Mouse (Mus musculus): ENCODE measurements around the gene Slc9a8. TPM values are rescaled to one million over a fixed set of nuclear protein-coding genes. Genes with fewer than 3 reads are reported as not detected.
A peak's percentile ranks its signal among the peaks of the same experiment; 100 is the strongest.

Slc9a8 gene
- total and polyA plus RNA-seq, 2 experiments = 14.9 to 34.2 TPM

DNA sequence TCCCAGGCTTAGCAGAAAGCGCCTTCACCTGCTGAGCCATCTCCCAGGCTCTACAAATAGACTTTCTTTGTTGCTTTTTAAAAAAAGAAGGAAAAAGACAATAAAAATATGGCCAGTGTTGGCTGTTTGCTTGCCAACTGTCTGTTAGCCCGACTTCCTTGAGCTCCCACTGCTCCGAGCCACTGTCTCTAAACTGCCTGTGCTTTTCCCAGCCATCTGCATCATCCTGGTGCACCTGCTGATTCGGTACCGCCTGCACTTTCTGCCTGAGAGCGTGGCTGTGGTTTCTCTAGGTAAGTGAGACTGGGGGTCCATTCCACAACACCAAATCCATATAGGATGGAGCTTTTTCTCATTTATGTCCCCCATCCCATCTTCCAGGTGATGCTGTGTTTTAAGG is 13.1 kb downstream of the Slc9a8 start:
- no peaks in the 10 kb centered on the region for H3K27me3 ChIP-seq (ENCODE audit: control insufficient read depth, insufficient read depth, low read length)
- no peak overlapping the region for H3K9ac ChIP-seq (ENCODE audit: low read depth, low read length)
- 97% methylated on average over 6 of the region's 6 CpGs for WGBS
- H3K27ac ChIP-seq (replicated peaks; ENCODE audit: insufficient read depth, low read depth, low read length) = no peak overlapping the region
- H3K4me1 ChIP-seq (ENCODE audit: control insufficient read depth, insufficient read depth, low read length) = peaks cover 6% of the 10 kb centered on the region
- DNase-seq (ENCODE audit: extremely low read depth, low read depth, low spot score) = no peak
- H3K36me3 ChIP-seq (ENCODE audit: control insufficient read depth, insufficient read depth, low read length) = peaks cover 14% of the 10 kb centered on the region
- H3K4me3 ChIP-seq (ENCODE audit: insufficient read depth, low read depth, low read length) = no peak overlapping the region
- no peak for TF ChIP-seq POLR2A (IDR thresholded peaks at IDR 0.05; ENCODE audit: extremely low read depth, insufficient read depth, low read length)
- TF ChIP-seq CTCF (IDR thresholded peaks at IDR 0.05; ENCODE audit: low read depth, low read length) = no peak
- H3K79me2 ChIP-seq (ENCODE audit: control insufficient read depth, insufficient read depth, low read length) = no peaks in the 10 kb centered on the region; the same call in 1 of the 2 replicates

DNA sequence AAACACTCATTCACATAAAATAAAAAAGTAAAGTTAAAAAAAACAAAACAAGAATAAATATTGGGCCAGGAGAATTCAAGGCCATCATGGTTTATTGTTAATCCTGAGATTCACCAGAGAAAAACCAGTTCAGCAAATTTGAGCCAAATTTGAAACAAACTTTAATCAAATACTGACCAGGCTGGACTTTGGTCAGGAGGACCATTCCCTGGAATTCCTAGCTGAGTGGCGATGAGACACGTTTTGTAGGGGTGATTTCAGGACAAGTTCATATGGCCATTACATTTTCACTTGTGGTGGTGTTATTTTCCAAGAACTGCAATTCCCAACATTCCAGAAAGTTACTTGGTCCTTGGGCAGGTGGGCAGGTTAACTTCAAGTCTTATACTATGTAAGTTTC is 14.1 kb downstream of the Slc9a8 start:
- DNase-seq (ENCODE audit: extremely low read depth, low read depth, low spot score) = peak; percentile 84
- no peak overlapping the region for H3K4me3 ChIP-seq (ENCODE audit: insufficient read depth, low read depth, low read length)
- no peaks in the 10 kb centered on the region for H3K27me3 ChIP-seq (ENCODE audit: control insufficient read depth, insufficient read depth, low read length)
- TF ChIP-seq POLR2A (IDR thresholded peaks at IDR 0.05; ENCODE audit: extremely low read depth, insufficient read depth, low read length) = no peak
- peak overlapping the region; percentile 78; the same call in 1 of the 2 replicates for H3K27ac ChIP-seq (replicated peaks; ENCODE audit: insufficient read depth, low read depth, low read length)
- H3K9ac ChIP-seq (ENCODE audit: low read depth, low read length) = no peak overlapping the region
- peaks cover 12% of the 10 kb centered on the region for H3K36me3 ChIP-seq (ENCODE audit: control insufficient read depth, insufficient read depth, low read length)
- WGBS = 27% methylated on average over 2 of the region's 2 CpGs
- no peaks in the 10 kb centered on the region; the same call in 1 of the 2 replicates for H3K79me2 ChIP-seq (ENCODE audit: control insufficient read depth, insufficient read depth, low read length)
- H3K4me1 ChIP-seq (ENCODE audit: control insufficient read depth, insufficient read depth, low read length) = peaks cover 6% of the 10 kb centered on the region

DNA sequence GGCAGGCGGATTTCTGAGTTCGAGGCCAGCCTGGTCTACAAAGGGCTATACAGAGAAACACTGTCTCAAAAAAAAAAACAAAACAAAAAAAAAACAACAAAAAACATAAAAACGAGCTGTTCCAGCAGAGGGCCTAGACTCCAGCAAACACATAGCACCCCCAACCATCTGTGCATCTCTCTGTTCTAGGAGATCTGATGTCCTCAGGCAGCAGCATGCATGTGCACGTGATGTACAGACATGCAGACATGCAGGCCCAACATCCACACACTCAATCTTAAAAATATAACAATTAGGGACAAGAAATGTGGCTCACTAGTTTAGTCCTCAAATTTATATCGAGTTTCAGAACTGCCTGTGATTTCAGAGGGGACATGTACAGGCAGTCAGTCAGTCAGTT is 14.9 kb downstream of the Slc9a8 start:
- Histone ChIP-seq H3K27ac (replicated peaks; ENCODE audit: insufficient read depth, low read depth, low read length) (no peak overlapping the region), H3K9ac (ENCODE audit: low read depth, low read length) (no peak overlapping the region), H3K4me3 (ENCODE audit: insufficient read depth, low read depth, low read length) (no peak overlapping the region), H3K36me3 (ENCODE audit: control insufficient read depth, insufficient read depth, low read length) (peaks cover 16% of the 10 kb centered on the region), H3K79me2 (ENCODE audit: control insufficient read depth, insufficient read depth, low read length) (no peaks in the 10 kb centered on the region; the same call in 1 of the 2 replicates), H3K4me1 (ENCODE audit: control insufficient read depth, insufficient read depth, low read length) (peaks cover 6% of the 10 kb centered on the region), H3K27me3 (ENCODE audit: control insufficient read depth, insufficient read depth, low read length) (no peaks in the 10 kb centered on the region)
- no peak for TF ChIP-seq CTCF (IDR thresholded peaks at IDR 0.05; ENCODE audit: low read depth, low read length)
- no peak for TF ChIP-seq POLR2A (IDR thresholded peaks at IDR 0.05; ENCODE audit: extremely low read depth, insufficient read depth, low read length)
- DNase-seq (ENCODE audit: extremely low read depth, low read depth, low spot score) = no peak
- WGBS = 91% methylated on average over 5 of the region's 5 CpGs

DNA sequence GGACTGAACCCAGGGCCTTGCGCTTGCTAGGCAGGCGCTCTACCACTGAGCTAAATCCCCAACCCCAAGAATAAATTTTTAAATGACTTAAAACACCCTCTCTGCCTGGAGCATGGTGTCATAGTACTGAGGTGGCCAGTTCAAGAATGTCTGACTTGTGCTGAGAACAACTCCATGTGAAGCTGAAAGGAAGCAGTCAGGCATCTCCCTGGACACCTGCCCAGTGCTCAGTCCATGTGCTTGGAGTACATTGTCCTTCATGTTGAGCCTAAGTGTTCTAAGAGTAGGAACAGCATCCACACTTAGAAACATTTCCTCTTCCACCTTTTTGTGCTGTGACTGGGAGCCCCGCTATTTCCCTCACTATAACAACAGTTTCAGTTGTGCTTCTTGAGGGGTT is 17.9 kb downstream of the Slc9a8 start:
- H3K36me3 ChIP-seq (ENCODE audit: control insufficient read depth, insufficient read depth, low read length) = peaks cover 29% of the 10 kb centered on the region
- WGBS = 99% methylated on average over 3 of the region's 3 CpGs
- no peak overlapping the region for H3K4me3 ChIP-seq (ENCODE audit: insufficient read depth, low read depth, low read length)
- no peaks in the 10 kb centered on the region; the same call in 1 of the 2 replicates for H3K79me2 ChIP-seq (ENCODE audit: control insufficient read depth, insufficient read depth, low read length)
- H3K4me1 ChIP-seq (ENCODE audit: control insufficient read depth, insufficient read depth, low read length) = peaks cover 6% of the 10 kb centered on the region
- no peaks in the 10 kb centered on the region for H3K27me3 ChIP-seq (ENCODE audit: control insufficient read depth, insufficient read depth, low read length)
- H3K9ac ChIP-seq (ENCODE audit: low read depth, low read length) = no peak overlapping the region
- no peak overlapping the region for H3K27ac ChIP-seq (replicated peaks; ENCODE audit: insufficient read depth, low read depth, low read length)
- TF ChIP-seq CTCF (IDR thresholded peaks at IDR 0.05; ENCODE audit: low read depth, low read length) = no peak
- TF ChIP-seq POLR2A (IDR thresholded peaks at IDR 0.05; ENCODE audit: extremely low read depth, insufficient read depth, low read length) = no peak
- no peak for DNase-seq (ENCODE audit: extremely low read depth, low read depth, low spot score)

DNA sequence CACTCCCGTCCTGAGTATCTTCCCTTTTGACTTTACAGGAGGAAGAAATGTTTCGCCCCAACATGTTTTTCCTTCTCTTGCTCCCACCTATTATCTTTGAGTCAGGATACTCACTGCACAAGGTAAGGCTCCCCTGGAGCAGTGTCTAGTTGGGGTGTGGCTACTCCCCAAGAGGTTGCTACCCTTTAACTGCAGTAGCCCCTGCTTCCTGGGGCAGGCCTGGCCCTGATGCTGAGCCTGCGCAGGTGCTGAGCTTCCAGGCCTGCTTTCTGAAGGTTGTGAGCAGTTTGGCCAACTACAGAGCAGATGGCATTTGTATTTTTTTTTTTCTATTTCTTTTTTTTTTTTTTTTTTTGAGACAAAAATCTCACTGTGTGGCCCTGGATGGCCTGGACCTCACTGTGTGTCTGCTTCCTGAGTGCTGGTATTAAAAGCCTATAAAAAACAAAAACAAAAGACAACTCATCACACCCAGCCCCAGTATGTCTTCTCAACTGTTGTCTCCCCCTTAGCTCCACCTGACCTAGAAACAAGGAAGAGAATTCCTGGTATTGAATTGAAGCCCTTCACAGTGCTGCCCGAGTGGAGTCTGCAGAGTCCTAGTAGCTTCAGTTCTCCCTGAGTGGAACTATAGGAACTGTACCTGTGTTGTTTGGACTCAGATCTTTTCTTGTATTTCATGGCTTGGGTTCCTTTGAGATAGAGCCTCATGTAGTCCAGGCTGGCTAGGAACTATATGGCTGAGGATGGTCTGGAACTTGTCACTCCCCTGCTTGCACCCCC is 22.1 kb downstream of the Slc9a8 start:
- no peak for TF ChIP-seq CTCF (IDR thresholded peaks at IDR 0.05; ENCODE audit: low read depth, low read length)
- TF ChIP-seq POLR2A (IDR thresholded peaks at IDR 0.05; ENCODE audit: extremely low read depth, insufficient read depth, low read length) = no peak
- H3K27ac ChIP-seq (replicated peaks; ENCODE audit: insufficient read depth, low read depth, low read length) = no peak overlapping the region
- no peaks in the 10 kb centered on the region for H3K27me3 ChIP-seq (ENCODE audit: control insufficient read depth, insufficient read depth, low read length)
- no peaks in the 10 kb centered on the region for H3K79me2 ChIP-seq (ENCODE audit: control insufficient read depth, insufficient read depth, low read length)
- no peaks in the 10 kb centered on the region for H3K4me1 ChIP-seq (ENCODE audit: control insufficient read depth, insufficient read depth, low read length)
- H3K4me3 ChIP-seq (ENCODE audit: insufficient read depth, low read depth, low read length) = no peak overlapping the region
- H3K9ac ChIP-seq (ENCODE audit: low read depth, low read length) = no peak overlapping the region
- peaks cover 24% of the 10 kb centered on the region for H3K36me3 ChIP-seq (ENCODE audit: control insufficient read depth, insufficient read depth, low read length)
- no peak for DNase-seq (ENCODE audit: extremely low read depth, low read depth, low spot score)
- 98% methylated on average over 4 of the region's 4 CpGs for WGBS

All from liver, adult 2 months (tissue).